Mouse (Mus musculus) cerebellum, postnatal 14 days (tissue): ENCODE data around the gene Ntpcr.

ENCODE experiments used
- DNase-seq, 2 experiments: peaks; one replicate each; pipeline ENCODE4 v3.0.0; 2021; ENCODE audit warnings: mixed read lengths in 2 of 2

Ntpcr gene

DNA sequence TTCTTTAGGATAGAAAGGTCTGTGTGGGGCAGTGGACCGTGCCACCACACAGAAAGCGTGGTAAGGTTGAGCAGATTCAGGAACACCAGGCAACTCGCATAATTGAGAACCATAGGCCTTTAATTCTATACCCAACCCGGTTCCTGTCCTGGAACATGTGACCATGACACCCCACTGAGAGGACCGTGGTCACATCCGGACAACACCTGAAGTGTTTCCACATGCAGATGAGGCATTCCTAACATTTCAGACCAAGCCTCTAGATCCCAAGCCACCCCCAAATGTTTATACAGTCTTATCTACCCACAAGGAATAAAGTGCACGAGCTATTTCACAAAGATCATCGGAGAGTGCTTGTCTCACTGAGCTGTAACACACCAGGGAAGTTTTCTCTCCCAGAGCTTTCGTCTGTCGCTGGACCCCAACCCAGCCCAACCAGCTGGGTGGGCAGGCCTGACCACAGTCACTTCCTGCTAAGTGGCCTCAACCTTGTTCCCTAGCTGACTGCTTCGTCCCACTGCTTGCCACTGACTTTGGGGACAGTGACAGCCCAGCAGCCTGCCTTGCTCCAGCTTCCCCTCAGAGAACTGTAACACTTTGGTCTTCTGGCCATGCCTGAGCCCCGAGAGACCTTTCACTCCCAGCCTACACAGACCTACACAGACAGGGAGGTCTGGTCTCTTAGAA, 47.9 kb downstream of the Ntpcr start:
- no peak for DNase-seq

DNA sequence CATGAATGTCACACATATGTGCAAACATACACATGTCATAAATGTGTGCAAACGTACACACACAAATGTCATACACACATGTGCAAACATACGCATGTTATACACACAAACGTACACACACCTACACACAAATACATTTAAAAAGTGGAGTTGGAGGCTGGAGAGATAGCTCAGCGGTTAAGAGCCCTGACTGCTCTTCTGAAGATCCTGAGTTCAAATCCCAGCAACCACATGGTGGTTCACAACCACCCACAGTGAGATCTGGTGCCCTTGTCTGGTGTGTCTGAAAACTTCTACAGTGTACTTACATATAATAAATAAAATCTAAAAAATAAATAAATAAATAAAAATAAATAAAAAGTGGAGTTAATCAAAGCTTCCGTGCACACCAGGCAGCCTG, 49.2 kb downstream of the Ntpcr start:
- no peak for DNase-seq

DNA sequence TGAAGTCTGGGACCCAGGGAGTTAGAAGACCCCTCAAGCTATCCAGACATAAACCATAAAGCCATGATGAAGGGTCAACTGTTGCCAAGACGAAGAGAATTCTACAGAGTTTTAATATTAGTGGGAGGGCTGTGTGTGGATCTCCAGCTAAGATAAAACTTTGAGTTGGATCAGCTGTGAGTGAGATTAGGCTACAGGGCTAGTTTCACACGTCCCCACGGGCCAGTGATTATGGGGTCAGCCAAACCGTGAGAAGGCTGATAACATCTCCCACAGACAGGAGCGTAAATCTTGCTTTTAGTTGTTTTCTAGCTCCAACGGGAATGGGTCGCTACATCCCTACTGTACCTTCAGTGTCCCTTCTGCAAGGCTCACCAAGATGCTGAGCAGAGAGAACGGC, 49.9 kb downstream of the Ntpcr start:
- DNase-seq, result no peak

DNA sequence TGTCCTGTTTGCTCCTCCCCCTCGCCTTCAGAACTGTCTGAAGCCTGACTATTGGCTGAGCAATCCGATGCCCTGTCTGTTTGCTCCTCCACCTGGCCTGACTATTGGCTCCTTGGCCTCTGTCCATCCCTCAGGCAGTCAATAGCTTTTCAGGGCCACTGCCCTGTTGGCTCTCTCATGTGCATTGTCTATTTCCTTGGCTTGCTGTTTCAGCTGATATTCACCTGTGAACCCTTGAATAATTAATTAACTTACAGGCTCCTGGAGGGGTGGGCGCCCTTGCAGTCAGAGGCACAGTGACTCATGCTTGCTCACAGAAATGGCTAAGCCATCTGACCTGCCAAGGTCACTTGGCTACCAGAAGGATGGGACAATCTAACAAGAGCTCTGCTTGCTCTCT, 52.4 kb downstream of the Ntpcr start:
- DNase-seq, result no peak

- no peak for DNase-seq
These were observed 57.1 kb downstream of the Ntpcr start for GRCm38 (mm10) chr8:125786886-125787285.

- DNase-seq, result no peak
These were observed 63.2 kb downstream of the Ntpcr start for GRCm38 (mm10) chr8:125792816-125793455.

DNA sequence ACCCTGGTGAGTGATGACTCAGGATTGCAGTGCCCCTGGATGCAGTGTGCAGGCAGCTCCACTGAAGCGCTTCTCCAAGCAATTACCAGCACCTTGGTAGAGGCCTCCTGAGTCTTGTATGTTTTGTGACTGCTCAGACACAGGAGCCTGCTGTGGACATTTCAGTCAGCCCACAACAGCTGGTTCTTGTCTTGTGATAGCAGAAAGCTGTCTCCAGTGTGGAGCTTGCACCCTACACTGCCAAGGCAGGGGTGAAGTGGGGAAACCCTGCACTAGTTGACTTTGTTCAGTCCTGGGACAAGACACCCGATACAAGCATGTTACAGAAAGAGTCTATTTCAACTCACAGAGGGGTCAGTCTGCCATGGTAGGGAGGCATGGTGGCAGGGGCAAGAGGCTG, 65.6 kb downstream of the Ntpcr start:
- no peak for DNase-seq

GRCm38 (mm10) chr8:125796970-125797369, 67.2 kb downstream of the Ntpcr start:
- DNase-seq, result peak; percentile 32 to 66
